Mouse (Mus musculus) lung, postnatal 25 days (tissue): ENCODE results near the gene Zfp689.
"Not testable (repeated sequence)": the region's sequence is repeated elsewhere in the genome, so short reads cannot be mapped to it uniquely, and the experiment has no call there.

ENCODE experiments used
- DNase-seq: peaks from one replicate; pipeline ENCODE4 v3.0.0; 2022; ENCODE audit warnings: low spot score

The Zfp689 gene

DNA sequence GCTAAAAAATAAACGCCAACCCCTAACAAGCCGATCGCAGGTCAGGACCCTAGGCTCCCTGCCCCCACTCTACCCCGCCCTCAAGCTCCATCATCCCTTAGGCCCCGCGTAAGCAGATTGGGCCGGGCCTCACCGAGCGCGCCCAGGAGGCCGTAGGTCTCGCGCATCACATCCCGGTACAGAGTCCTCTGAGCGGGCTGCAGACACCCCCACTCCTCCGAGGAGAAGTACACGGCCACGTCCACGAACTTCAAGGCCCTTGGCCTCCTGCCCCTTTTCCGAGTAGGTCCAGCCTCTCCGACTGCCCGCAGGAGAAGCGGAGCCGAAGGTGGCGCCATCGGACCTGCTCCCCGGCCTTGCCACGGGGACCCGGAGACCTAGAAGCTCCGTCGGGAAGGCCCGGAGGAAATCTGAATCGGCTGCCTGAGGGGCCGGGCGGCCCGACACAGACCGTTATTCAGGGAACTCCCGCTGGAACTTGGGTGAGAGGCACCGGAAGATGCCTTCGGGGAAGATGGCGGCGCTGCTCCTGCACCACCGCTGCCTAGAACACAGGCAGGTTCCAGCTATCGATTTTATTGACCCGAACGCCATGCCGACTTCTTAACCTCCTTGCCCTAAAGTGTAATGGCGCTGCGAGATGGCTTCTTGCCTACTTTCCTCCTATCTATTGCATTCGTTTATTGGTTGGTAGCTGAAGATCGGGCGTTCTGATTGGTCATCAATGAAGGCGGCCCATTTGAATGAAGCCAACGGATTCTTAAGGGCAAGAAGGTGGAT, at the start of gene Zfp689:
Zfp689 (minus strand) TSS at position 638 of the 780 bp plus-strand sequence.
- DNase-seq = peak; percentile 97

DNA sequence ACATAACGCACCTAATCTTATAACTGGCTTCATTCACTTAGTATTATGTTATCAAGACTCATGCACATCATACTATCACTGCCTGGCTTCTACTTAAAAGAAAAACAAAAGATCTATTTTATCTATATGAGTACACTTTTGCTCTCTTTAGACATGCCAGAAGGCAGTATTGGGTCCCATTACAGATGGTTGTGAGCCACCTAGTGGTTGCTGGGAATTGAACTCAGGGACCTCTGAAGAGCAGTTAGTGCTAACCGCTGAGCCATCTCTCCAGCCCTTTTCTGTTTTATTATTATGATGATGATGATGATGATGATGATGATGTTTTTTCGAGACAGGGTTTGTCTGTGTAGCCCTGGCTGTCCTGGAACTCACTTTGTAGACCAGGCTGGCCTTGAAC, 49.4 kb upstream of the Zfp689 start:
- peak; percentile 48 for DNase-seq

DNA sequence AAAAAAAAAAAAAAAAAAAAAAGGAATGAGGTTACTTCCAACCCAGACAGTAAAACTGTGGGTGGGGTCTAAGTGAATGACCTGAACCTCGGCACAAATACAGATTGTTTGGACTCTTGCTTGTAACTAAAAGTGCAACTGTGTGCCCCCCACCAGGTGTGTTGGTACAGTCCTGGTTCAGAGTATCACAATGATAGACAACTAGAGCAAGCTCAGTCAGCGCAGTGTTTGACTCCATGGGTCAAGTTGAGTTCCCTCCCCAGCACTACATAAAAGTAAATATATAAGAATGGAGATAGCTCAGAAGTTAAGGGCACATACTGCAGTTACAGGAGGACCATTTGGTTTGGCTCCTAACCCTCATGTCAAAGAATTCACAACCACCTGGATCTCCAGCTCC, 48.4 kb upstream of the Zfp689 start:
- no peak for DNase-seq

GRCm38 (mm10) chr7:127494648-127495047, 45.7 kb upstream of the Zfp689 start:
- DNase-seq = no peak

- DNase-seq = peak; percentile 42
Measured at GRCm38 (mm10) chr7:127491846-127492245, 42.9 kb upstream of the Zfp689 start.

DNA sequence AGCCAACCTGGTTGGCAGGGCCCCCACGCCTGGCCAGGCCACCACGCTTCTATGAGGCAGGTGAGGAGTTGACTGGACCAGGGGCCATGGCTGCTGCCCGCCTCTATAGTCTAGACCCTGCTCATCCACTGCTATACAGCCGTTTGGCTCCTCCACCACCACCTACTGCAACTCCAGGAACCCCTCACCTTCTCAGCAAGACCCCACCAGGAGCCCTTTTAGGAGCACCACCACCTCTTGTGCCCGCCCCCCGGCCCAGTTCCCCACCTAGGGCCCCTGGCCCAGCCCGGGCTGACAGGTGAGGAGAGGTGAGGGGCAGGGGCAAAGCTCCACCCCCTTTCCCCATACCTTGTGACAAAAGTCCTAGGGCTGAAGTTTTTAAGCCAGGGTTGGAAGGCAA, 41.0 kb upstream of the Zfp689 start:
- no peak for DNase-seq

- not testable (repeated sequence) for DNase-seq
Measured at GRCm38 (mm10) chr7:127488364-127488763, 39.4 kb upstream of the Zfp689 start.

GRCm38 (mm10) chr7:127485416-127485815, 36.5 kb upstream of the Zfp689 start:
- DNase-seq = no peak

DNA sequence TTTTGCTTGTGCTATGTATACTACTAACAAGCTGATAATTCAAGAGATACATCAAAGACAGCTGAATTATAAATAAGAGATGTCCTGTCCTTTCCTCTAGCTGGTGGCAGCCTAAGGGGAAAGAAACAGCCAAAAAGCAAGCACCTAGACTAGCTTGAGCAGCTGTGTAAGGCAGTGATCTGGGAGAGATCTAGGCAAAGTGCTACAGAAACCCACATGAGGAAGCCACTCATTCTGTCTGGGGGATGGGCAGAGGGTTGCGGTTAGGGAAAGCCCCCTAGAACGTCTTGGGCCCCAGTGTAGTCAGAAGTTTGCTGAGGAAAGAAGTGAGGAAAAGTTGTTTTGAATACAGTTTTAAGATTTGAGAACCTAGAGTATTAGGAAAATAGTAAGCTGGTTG, 31.4 kb upstream of the Zfp689 start:
- DNase-seq = peak; percentile 45

DNA sequence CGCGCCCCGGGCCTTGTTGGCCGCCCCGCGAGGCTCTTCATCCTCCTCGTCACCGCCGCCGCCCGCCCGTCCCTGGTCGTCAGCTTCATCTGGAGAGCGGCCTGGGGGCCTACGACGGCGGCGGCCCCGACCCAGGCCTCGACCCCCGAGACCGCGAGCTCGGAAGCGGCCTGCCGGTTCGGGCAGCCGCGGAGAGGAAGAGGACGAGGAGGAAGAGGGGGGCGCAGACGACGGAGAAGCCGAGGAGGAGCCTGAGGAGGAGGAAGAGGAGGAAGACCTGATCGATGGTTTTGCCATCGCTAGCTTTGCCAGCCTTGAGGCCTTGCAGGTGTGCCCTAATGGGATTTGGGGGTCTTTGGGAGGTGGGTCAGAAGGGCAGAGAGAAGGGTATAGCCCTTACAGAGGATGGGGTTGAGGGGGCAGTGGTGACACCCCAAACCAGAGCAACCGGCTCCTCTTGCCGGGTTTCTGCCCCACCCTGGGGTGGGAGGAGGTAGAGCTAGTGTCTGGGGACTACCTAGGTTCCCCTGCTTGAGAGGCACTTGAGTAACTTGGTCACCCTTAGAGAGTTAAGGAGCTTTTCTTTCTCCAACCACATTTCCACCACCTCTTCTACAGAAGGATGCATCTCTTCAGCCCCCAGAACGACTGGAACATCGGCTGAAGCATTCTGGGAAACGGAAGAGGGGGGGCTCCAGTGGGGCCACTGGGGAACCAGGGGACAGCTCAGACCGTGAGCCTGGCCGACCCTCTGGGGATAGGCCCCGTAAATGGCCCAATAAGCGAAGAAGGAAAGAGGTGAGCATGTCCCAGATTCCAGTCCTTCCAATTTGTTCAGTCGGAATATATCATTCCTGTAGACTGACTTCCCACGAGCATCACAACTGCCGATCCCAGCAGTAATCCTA, 30.6 kb upstream of the Zfp689 start:
- DNase-seq = peak; percentile 20

- peak; percentile 98 for DNase-seq
Measured at GRCm38 (mm10) chr7:127478635-127479317, 29.8 kb upstream of the Zfp689 start, which contains the start of gene Fbrs. TSS of gene Fbrs (plus strand) at chr7:127479199.

GRCm38 (mm10) chr7:127477687-127478634, 29.0 kb upstream of the Zfp689 start:
- DNase-seq = peak; percentile 100

DNA sequence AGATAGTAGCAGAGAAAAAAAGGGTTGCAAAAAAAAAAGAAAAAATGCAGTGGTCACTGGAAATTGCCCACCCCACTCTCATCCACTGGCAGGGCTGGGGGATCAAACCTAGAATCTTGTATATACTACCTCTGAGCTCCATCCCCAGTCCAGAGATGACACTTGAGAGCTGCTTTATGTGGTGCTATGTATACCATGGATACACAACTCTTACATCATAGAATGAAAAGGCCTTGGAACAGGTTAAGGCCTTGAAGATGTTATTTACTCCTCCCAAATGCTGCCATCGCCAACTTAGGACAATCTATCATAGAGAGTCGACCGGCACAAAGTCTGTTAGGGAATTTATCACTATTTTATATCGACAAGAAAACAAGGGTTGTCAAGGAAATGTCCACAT, 27.9 kb upstream of the Zfp689 start:
- DNase-seq = no peak

GRCm38 (mm10) chr7:127476336-127476735, 27.4 kb upstream of the Zfp689 start:
- DNase-seq = no peak

DNA sequence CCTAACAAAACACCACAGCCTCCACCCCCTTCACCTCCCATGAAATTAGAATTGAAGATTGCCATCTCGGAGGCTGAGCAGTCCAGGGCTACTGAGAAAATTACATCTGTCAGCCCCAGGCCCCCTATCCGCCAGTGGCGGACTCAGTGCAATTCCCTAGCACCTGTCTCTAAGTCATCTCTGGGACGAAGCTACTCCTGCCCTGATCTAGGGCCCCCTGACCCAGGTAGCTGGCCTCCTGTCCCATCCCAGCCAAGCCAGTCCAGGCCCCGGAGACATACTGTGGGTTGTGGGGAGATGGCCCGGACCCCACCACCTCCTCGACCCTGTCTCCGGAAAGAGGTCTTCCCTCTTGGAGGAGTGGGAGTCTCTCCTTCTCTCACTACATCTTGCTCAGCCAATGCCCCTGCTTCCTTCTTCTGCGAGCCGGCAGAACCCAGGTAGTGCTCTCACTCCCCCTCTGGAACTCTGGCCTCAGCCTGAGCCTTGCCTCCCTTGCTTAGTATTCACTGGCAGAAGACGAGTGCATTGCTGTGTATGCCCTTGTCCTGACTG, 26.3 kb upstream of the Zfp689 start:
- no peak for DNase-seq

- no peak for DNase-seq
Measured at GRCm38 (mm10) chr7:127474378-127475070, 25.6 kb upstream of the Zfp689 start.

DNA sequence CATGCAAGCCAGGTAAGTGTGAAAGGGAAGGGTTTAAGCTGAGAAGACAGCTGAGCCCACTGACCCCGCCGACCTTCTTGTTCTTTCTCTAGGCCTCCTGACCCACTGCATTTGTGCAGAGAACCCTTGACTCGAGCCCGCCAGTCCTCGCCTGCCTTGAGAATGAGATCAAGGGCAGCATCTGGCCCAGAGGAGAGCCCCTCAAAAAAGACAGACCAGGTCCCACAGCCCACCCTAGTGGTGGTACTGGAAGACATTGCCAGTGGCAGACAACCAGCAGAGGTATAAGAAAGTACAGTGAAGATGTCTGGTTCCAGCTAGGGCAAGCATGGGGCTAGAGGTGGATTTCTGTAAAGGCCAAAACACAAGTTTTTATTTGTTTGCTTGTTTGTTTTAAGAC, 24.7 kb upstream of the Zfp689 start:
- no peak for DNase-seq

DNA sequence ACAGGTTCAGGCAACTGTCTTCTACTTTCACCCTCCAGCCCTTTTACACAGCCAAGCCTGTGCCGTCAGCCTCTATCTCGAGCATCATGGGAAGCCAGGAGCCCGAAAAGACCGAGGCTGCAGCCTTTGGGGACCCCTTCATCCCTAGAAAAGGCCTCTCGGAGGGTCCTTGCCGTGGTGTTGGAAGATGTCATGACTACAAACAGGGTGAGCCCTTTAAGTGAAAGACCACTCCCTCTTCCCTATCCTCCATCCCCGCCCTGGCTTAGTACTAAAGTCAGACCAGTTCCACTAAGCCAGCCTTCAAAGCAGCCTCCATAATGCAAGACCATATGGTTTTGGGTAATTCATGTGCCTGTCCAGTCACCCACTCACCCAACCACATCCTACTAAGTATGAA, 23.1 kb upstream of the Zfp689 start:
- no peak for DNase-seq

- no peak for DNase-seq
Measured at GRCm38 (mm10) chr7:127471646-127472010, 22.7 kb upstream of the Zfp689 start.
